Mouse (Mus musculus) spleen, adult 12 weeks (tissue): ENCODE measurements around the gene Utp11.

Source experiments
- DNase-seq: peaks from one replicate; pipeline ENCODE4 v3.0.0; 2022; ENCODE audit warnings: low spot score

Gene Utp11

GRCm38 (mm10) chr4:124672347-124673320, 20.8 kb downstream of the Utp11 start:
- no peak for DNase-seq

DNA sequence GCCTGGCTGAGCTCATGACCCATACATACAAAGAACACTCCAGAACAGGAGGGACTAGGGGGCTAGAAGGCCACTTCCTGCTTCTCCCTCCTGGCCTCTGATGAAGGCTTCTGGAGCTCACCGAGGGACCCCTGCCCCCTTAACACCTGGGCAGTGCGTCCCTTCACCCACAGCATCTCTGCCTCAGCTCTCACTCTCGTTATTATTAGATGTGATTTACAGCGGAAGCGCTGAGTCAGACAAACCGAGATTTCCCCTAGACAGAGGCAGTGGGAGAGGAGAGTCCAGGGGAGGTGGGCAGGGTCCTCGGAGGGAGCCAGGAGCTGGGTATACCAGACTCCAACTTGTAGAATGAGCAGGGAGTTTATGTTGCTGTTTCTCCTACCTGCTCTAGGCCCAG, 21.8 kb downstream of the Utp11 start:
- no peak for DNase-seq

DNA sequence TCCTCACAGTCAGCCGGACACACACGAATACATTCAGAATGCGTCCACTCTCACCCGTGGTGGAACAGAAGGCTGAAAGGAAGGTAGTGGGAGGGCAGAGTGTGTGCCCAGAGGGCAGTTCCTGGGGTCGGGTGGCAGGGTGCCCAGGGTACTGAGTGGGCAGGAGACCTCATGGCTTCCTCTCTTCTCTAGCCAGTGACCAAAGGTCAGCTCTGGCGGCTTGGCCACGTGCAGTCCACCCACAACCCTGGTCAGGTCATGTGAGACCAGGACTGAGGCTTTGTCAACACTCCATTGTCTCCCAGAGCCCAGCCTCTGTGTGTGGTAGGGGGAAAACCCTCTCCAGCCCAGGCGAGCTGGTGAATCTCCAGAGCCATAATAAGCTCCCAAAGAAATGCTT, 23.2 kb downstream of the Utp11 start:
- DNase-seq = no peak

DNA sequence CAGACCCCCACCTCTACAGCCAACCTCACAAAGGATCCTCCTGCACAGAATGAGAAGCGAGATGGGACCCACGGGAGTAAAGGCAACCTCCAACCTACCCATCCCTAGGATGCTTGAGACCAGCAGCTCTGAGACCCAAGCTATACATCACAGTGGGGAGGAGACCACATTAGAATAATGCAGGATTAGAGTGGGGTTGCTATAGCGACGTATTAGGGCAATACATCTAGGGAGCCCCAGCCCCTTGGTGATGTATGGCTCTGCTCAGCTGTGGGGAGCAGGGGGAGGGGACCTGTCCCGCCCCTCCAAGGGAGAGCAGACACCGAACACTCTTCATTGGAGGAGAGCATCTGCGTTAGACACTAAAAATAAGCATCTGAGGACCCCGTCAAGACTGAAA, 25.3 kb downstream of the Utp11 start:
- DNase-seq = no peak

- DNase-seq = no peak
Observed at GRCm38 (mm10) chr4:124667476-124668033, 25.8 kb downstream of the Utp11 start.

GRCm38 (mm10) chr4:124664604-124665003, 28.8 kb downstream of the Utp11 start:
- DNase-seq = no peak

GRCm38 (mm10) chr4:124664185-124664584, 29.2 kb downstream of the Utp11 start:
- DNase-seq = no peak

DNA sequence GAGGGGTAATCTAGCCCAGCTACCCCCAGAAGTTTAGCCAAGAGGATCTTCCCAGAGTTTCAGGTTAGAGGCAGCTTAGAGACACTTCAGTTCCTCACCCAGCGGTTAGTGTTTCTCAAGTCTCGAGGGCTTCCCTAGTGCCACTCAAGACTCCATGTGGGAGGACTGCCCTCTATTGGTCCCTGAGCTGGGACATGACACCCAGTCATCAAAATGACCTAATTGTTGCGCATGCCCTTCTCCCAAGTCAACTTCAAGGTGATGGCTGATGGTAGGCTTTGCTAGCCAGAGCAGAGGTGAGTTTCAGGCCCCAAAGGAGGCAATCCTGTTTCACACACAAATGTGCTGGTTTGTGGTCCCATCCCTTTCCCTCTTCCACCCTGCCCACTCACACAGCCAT, 30.4 kb downstream of the Utp11 start:
- DNase-seq = no peak

DNA sequence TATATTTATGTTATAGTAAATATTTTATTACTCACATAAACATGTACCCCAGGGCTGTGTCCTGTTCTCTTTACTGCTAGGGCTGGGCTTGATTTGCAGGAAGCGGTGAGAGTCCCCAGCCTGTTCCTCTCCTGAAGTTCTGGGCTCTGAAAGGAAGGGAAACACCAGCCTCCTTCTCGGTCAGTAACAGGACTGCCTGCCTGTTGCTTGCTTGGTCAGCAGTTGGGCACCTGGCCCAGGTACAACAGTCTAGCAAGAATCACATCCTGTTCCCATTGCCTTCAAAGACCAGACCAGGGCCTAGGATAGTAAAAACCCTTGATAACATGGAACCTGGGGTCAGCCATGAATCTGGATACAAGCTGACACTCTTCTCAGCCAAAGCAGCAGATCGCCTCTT, 32.8 kb downstream of the Utp11 start:
- DNase-seq = no peak

GRCm38 (mm10) chr4:124659251-124660217, 33.9 kb downstream of the Utp11 start:
- DNase-seq = no peak

- no peak for DNase-seq
Observed at GRCm38 (mm10) chr4:124658412-124658851, 35.0 kb downstream of the Utp11 start.

GRCm38 (mm10) chr4:124657781-124658180, 35.6 kb downstream of the Utp11 start:
- DNase-seq = no peak

DNA sequence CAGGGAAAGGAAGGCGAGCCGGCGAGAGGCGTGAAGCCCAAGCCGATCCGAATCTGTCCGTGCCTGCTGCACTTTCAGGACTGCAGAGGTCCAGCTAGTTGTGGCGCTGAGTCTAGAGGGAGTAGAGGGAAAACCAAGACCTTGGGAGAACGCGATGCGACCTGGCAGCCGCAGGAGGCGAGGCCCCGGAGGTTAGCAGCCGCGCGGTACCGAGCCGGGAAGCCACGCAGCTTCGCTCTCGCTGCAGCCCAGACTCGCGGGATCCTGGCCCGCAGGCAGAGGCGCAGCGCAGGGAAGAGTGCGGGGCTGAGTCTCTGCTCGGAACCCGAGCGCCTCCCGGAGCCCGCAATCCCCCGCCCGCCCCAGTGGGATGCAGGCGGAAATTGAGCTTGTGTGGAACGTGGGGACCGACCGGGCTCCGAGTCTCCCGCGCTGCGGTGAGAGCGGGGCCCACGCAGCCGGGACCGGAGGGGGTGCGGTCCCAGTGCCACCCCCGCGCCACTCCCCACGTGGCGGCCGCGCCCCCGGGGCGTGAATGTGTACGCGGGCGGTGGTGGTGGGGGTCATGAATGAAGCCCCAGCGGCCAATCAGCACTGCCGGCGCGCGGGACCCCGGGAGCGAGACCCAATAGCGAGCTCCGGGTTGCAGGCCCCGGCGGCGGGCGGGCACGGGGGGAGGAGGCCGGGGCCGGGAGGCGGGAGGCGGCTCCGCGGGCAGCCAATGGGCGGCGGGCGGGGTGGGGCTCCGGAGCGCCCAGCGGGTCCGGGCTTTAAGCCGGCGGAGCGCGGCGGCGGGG, 36.3 kb downstream of the Utp11 start:
- no peak for DNase-seq

DNA sequence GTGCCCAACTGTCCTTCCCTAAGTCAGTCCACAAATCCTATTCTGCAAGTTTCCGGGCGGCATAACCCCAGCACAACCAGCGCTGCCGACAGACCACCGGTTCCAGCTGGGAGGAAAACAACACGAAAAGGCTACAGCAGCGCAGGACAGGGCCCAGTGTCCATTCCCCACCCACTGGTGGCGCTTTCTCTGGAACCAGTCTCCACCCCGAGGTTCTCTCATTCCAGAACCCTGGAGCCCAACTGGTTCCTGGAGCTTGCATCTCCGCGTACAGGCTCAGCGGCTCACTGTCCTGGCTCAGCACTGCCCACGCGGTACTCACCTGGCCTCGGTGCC, 36.9 kb downstream of the Utp11 start, which contains the start of gene Pou3f1:
Gene Pou3f1 (plus strand): TSS at position 290 of the 336 bp plus-strand sequence.
- DNase-seq = no peak

- DNase-seq = no peak
Observed at GRCm38 (mm10) chr4:124652886-124653285, 40.5 kb downstream of the Utp11 start.

DNA sequence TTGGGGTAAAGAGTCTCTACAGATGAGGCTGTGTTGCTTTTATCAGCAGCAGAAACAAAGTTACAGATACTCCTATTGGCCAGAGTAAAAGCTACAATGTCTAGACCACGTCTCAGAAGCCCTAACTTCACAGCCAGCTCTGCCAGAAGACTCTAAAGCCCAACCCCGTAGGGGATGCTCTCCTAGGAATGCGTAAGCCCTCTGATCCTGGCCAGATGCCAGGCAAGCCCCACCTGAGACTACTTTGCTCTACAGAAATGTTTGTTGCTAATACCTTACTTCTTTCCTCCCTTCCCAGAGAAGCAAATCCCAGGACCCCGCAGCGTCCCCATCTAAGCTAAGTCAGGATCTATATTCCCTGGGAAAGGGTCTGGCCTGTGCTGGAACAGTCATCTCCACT, 45.5 kb downstream of the Utp11 start:
- no peak for DNase-seq

GRCm38 (mm10) chr4:124646591-124646990, 46.8 kb downstream of the Utp11 start:
- DNase-seq = no peak

DNA sequence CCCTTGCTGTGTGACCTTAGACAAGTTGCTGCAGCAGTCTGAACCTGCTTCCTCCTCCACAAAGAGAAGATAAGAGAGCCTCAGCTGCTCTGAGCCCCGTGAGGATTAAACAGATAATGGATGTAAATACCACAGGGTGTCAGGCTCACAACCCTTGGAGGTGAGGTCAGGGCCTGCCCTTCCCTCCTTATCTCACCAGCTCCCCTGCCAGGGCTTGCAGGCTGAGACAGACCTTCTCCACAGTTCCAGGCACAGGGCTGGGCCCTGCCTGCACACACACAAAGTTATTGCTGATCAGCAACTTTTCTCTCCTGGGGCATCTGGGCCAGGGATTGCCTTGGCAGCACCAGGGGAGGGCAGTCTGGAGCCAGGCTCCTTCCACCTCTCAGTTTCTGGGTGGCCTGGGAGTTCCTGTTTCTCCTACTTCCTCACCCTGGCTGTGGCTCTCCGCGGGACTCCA, 48.4 kb downstream of the Utp11 start:
- DNase-seq = no peak

DNA sequence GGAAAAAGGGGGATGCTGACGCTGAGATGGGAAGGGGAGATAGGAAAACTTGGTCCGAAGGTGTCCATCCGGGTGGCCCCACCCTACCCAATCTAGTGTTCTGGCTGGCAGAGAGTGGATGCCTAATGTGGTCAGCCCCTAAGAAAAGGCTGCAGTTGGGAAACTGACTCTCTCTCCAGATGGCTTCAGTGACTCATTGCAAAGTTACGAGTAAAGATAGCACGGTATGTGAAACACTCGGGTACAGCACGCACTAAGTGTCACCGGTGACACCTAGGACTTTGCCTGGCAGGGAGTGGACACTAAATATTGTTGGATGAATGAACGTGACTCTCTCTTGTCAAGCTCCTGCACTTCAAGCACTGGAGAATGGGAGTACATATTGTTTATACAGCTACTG, 49.5 kb downstream of the Utp11 start:
- DNase-seq = no peak

DNA sequence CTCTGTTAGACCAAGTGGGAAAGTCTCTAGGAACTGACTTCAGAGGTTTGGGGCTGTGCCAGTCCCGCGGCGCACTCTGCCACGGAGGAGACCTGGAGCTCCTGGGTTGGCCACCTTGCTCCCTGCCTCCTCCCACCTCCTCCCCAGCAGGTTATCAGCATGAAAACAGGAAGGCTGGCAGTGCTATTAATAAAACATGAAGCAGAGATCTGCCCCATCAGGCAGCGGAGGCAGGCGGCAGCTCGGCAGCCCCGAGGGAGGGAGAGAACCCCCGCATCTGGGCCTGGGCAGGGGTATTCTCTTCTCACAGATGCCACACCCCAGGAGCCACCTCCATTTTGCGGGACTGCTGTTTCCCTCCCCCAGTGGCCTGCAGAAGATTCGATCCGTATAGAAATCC, 53.7 kb downstream of the Utp11 start:
- no peak for DNase-seq

- no peak for DNase-seq
Observed at GRCm38 (mm10) chr4:124633281-124633680, 60.1 kb downstream of the Utp11 start.
